Mouse (Mus musculus) Muller cell, postnatal 12 days (primary cell): ENCODE measurements around the gene Fut1.

ENCODE experiments used
- DNase-seq: peaks from one replicate; pipeline ENCODE4 v3.0.0-alpha.2; 2015; ENCODE audit errors: inconsistent ontology term

Fut1 gene

GRCm38 (mm10) chr7:45667761-45668160 is 50.7 kb downstream of the Fut1 start:
- DNase-seq = no peak

- DNase-seq = no peak
Observed at GRCm38 (mm10) chr7:45668921-45669320, 51.8 kb downstream of the Fut1 start.
